In the genomic region with DNA sequence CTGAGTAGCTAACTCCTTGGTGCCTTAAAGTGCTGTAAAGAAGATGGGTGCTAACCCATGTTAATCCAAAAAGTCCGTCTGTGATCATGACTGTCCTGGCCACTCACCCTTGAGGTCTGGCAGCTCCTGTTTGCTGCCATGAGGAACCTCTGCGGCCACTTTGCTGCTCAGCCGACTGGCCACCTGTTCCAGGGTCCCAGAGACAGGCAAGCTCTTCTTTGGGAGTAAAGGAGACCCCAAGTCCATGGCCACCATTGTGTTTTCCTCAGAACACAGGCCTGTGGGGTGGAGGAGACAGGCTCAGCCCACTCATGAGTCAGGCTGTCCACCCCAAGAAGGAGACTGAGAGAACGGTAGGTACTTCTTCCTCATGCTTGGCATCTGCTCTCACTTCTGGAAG, we compare ENCODE assay signal across 9 mouse cellular contexts. TPM values are rescaled to one million over a fixed set of nuclear protein-coding genes. Genes with fewer than 3 reads are reported as not detected.
A peak's percentile ranks its signal among the peaks of the same experiment; 100 is the strongest.
DNase-seq lines count a peak whose midpoint lies in the region; ATAC-seq lines count a peak whose summit lies in the region.
"Had no signal": no experiment of that assay in that cellular context is flagged by ENCODE, and none has a peak within 500 bp of the region (broad histone marks: within the 10 kb centered on the region; RNA-seq: fewer than 3 reads in every experiment).

No protein-coding gene starts in this region.

- DNase-seq in neural tube, embryonic 11.5 days (ENCODE audit: low spot score) = no peak
- no peak for DNase-seq in neural tube, embryonic 10.5 days (ENCODE audit: extremely low spot score, low spot score)
- DNase-seq in liver, embryonic 13.5 days = no peak
- DNase-seq in right cerebral cortex, postnatal 36 days (ENCODE audit: low spot score in 2 of 2) = no peak
- no peak for DNase-seq in adrenal gland, adult 2 months
- DNase-seq: kidney, postnatal 4 days; thymus, postnatal 36 days had no signal

- no peaks in the 10 kb centered on the region for H3K27me3 ChIP-seq in neural tube, embryonic 11.5 days (ENCODE audit: control insufficient read depth, insufficient read depth, low read length)
- H3K27me3 ChIP-seq in heart, embryonic 16.5 days (ENCODE audit: control insufficient read depth, insufficient read depth, low read length) = no peaks in the 10 kb centered on the region
- no peaks in the 10 kb centered on the region for H3K27me3 ChIP-seq in liver, embryonic 13.5 days

- H3K9me3 ChIP-seq in neural tube, embryonic 11.5 days (ENCODE audit: control insufficient read depth, low read length) = no peaks in the 10 kb centered on the region
- no peaks in the 10 kb centered on the region for H3K9me3 ChIP-seq in heart, embryonic 16.5 days (replicated peaks; ENCODE audit: control insufficient read depth, low read length)
- H3K9me3 ChIP-seq in liver, embryonic 13.5 days (replicated peaks) = no peaks in the 10 kb centered on the region

- ATAC-seq in neural tube, embryonic 11.5 days (ENCODE audit: insufficient read depth, low FRiP score, low TSS enrichment) = no peak
- no peak for ATAC-seq in heart, embryonic 16.5 days (replicated peaks; ENCODE audit: extremely low read depth, insufficient read depth, low FRiP score)
- ATAC-seq in liver, embryonic 13.5 days (ENCODE audit: low read depth) = no peak
- ATAC-seq in frontal cortex, adult (ENCODE audit: low TSS enrichment) = no peak

- peak overlapping the region; percentile 69 for H3K4me2 ChIP-seq in neural tube, embryonic 11.5 days (ENCODE audit: low read depth)
- peak overlapping the region; percentile 91 for H3K4me2 ChIP-seq in heart, embryonic 16.5 days (ENCODE audit: low read depth, low read length)
- H3K4me2 ChIP-seq in liver, embryonic 13.5 days = peak overlapping the region; percentile 90

- H3K9ac ChIP-seq in neural tube, embryonic 11.5 days (ENCODE audit: low read length) = no peak overlapping the region; the same call in 1 of the 2 replicates
- no peak overlapping the region for H3K9ac ChIP-seq in heart, embryonic 16.5 days (ENCODE audit: low read length)
- H3K9ac ChIP-seq in liver, embryonic 13.5 days = peak overlapping the region; percentile 94

- 84% methylated on average over 4 of the region's 4 CpGs for WGBS in neural tube, embryonic 11.5 days
- 73% methylated on average over 4 of the region's 4 CpGs for WGBS in heart, embryonic 16.5 days
- 83% methylated on average over 4 of the region's 4 CpGs for WGBS in liver, embryonic 13.5 days (ENCODE audit: insufficient replicate concordance)

- H3K4me3 ChIP-seq in neural tube, embryonic 11.5 days (ENCODE audit: low read depth, low read length) = peak overlapping the region; percentile 93
- peak overlapping the region; percentile 97; the same call in 1 of the 2 replicates for H3K4me3 ChIP-seq in heart, embryonic 16.5 days (ENCODE audit: low read length)
- peak overlapping the region; percentile 97 for H3K4me3 ChIP-seq in liver, embryonic 13.5 days (replicated peaks)

- H3K27ac ChIP-seq in neural tube, embryonic 11.5 days (ENCODE audit: low read depth, low read length) = no peak overlapping the region
- no peak overlapping the region for H3K27ac ChIP-seq in heart, embryonic 16.5 days (ENCODE audit: low read length)
- no peak overlapping the region for H3K27ac ChIP-seq in liver, embryonic 13.5 days

- peaks cover 11% of the 10 kb centered on the region for H3K4me1 ChIP-seq in neural tube, embryonic 11.5 days (ENCODE audit: control insufficient read depth, insufficient read depth, low read length)
- H3K4me1 ChIP-seq in heart, embryonic 16.5 days (ENCODE audit: control insufficient read depth, insufficient read depth, low read length) = peaks cover 14% of the 10 kb centered on the region
- H3K4me1 ChIP-seq in liver, embryonic 13.5 days (replicated peaks) = peaks cover 57% of the 10 kb centered on the region

- H3K36me3 ChIP-seq in neural tube, embryonic 11.5 days (ENCODE audit: control insufficient read depth, insufficient read depth, low read length) = peaks cover 18% of the 10 kb centered on the region
- H3K36me3 ChIP-seq in heart, embryonic 16.5 days (ENCODE audit: control insufficient read depth, insufficient read depth) = peaks cover 34% of the 10 kb centered on the region
- H3K36me3 ChIP-seq in liver, embryonic 13.5 days = peaks cover 55% of the 10 kb centered on the region

RNA-seq across cellular contexts. Expression of gene Akap8l, which starts 12.3 kb away (rescaled TPM):
- 73.2 and 81.3 TPM in 2 replicates for polyA plus RNA-seq in neural tube, embryonic 11.5 days (2014; fragmentation: Nextera tagmentation; extraction: Ambion mirVana)
- polyA plus RNA-seq in heart, embryonic 16.5 days (2015; fragmentation: Nextera tagmentation; extraction: Ambion mirVana) = 99.2 and 107 TPM in 2 replicates
- polyA plus RNA-seq in liver, embryonic 13.5 days (2015; fragmentation: Nextera tagmentation; extraction: Ambion mirVana) = 35.4 and 36.9 TPM in 2 replicates
- total RNA-seq in adrenal gland, adult 2 months (2021) = 100 to 1,000 TPM in 1 of 2 experiments, 10 to 100 TPM in 1; 74.1 to 117 TPM
- polyA plus RNA-seq in adrenal gland, adult 2 months (2012; rRNA removed) = 398 and 521 TPM in 2 replicates

RNA-seq across cellular contexts. Expression of gene Wiz, which starts 26.6 kb away (rescaled TPM):
- polyA plus RNA-seq in neural tube, embryonic 11.5 days (2014; fragmentation: Nextera tagmentation; extraction: Ambion mirVana) = 43.8 and 47.2 TPM in 2 replicates
- 10.5 and 11.1 TPM in 2 replicates for polyA plus RNA-seq in heart, embryonic 16.5 days (2015; fragmentation: Nextera tagmentation; extraction: Ambion mirVana)
- polyA plus RNA-seq in liver, embryonic 13.5 days (2015; fragmentation: Nextera tagmentation; extraction: Ambion mirVana) = 5.8 and 6.8 TPM in 2 replicates
- 10 to 100 TPM; 45.9 to 48.9 TPM for total RNA-seq in adrenal gland, adult 2 months (2021)
- polyA plus RNA-seq in adrenal gland, adult 2 months (2012; rRNA removed) = 58.3 and 64.0 TPM in 2 replicates

RNA-seq across cellular contexts. Expression of gene Rasal3, which starts 40.7 kb away (rescaled TPM):
- 0.42 and 0.82 TPM in 2 replicates for polyA plus RNA-seq in neural tube, embryonic 11.5 days (2014; fragmentation: Nextera tagmentation; extraction: Ambion mirVana)
- polyA plus RNA-seq in heart, embryonic 16.5 days (2015; fragmentation: Nextera tagmentation; extraction: Ambion mirVana) = 5.8 and 13.9 TPM in 2 replicates
- polyA plus RNA-seq in liver, embryonic 13.5 days (2015; fragmentation: Nextera tagmentation; extraction: Ambion mirVana) = 3.5 and 3.6 TPM in 2 replicates
- 1 to 10 TPM; 1.2 to 1.6 TPM for total RNA-seq in adrenal gland, adult 2 months (2021)
- 3.3 and 4.1 TPM in 2 replicates for polyA plus RNA-seq in adrenal gland, adult 2 months (2012; rRNA removed)

RNA-seq across cellular contexts. Expression of gene Akap8, which starts 41.6 kb away (rescaled TPM):
- polyA plus RNA-seq in neural tube, embryonic 11.5 days (2014; fragmentation: Nextera tagmentation; extraction: Ambion mirVana) = 50.6 and 51.8 TPM in 2 replicates
- polyA plus RNA-seq in heart, embryonic 16.5 days (2015; fragmentation: Nextera tagmentation; extraction: Ambion mirVana) = 75.8 and 81.4 TPM in 2 replicates
- 40.5 and 47.9 TPM in 2 replicates for polyA plus RNA-seq in liver, embryonic 13.5 days (2015; fragmentation: Nextera tagmentation; extraction: Ambion mirVana)
- total RNA-seq in adrenal gland, adult 2 months (2021) = 10 to 100 TPM; 58.1 to 88.6 TPM
- polyA plus RNA-seq in adrenal gland, adult 2 months (2012; rRNA removed) = 79.3 and 90.7 TPM in 2 replicates
